Mouse (Mus musculus): Measurements from ENCODE around the gene Olfr92. TPM values are rescaled to one million over a fixed set of nuclear protein-coding genes. Genes with fewer than 3 reads are reported as not detected.

The Olfr92 gene
- polyA plus RNA-seq, 1 experiment from 2014 or later, result not detected

Other genes starting within 250 kb of the Olfr92 start
- gene Trim40, start 230.0 kb downstream of the Olfr92 start, polyA plus RNA-seq (2015; fragmentation: Nextera tagmentation; extraction: Ambion mirVana), result not detected in 2 replicates
- gene Trim31, start 222.0 kb downstream of the Olfr92 start, polyA plus RNA-seq (2015; fragmentation: Nextera tagmentation; extraction: Ambion mirVana), result not detected in 2 replicates
- 0.69 and 1.3 TPM in 2 replicates for gene Rnf39, start 177.2 kb downstream of the Olfr92 start, polyA plus RNA-seq (2015; fragmentation: Nextera tagmentation; extraction: Ambion mirVana)
- gene Ppp1r11, start 168.3 kb downstream of the Olfr92 start, polyA plus RNA-seq (2015; fragmentation: Nextera tagmentation; extraction: Ambion mirVana), result 163 and 169 TPM in 2 replicates
- 66.4 and 67.7 TPM in 2 replicates for gene Znrd1, start 161.5 kb downstream of the Olfr92 start, polyA plus RNA-seq (2015; fragmentation: Nextera tagmentation; extraction: Ambion mirVana)
- 5.7 and 6.3 TPM in 2 replicates for gene Znrd1as, start 161.5 kb downstream of the Olfr92 start, polyA plus RNA-seq (2015; fragmentation: Nextera tagmentation; extraction: Ambion mirVana)
- gene 2410137M14Rik, start 138.9 kb downstream of the Olfr92 start, polyA plus RNA-seq (2015; fragmentation: Nextera tagmentation; extraction: Ambion mirVana), result 0.47 TPM in 1 of 2 replicates, not detected in the other
- gene H2-M5, start 130.6 kb downstream of the Olfr92 start, polyA plus RNA-seq (2015; fragmentation: Nextera tagmentation; extraction: Ambion mirVana), result 2.7 and 2.8 TPM in 2 replicates
- 270 and 287 TPM in 2 replicates for gene Zfp57, start 118.9 kb downstream of the Olfr92 start, polyA plus RNA-seq (2015; fragmentation: Nextera tagmentation; extraction: Ambion mirVana)
- 1.3 and 2.1 TPM in 2 replicates for gene Mog, start 96.7 kb downstream of the Olfr92 start, polyA plus RNA-seq (2015; fragmentation: Nextera tagmentation; extraction: Ambion mirVana)
- 55.6 and 57.0 TPM in 2 replicates for gene Gabbr1, start 74.1 kb downstream of the Olfr92 start, polyA plus RNA-seq (2015; fragmentation: Nextera tagmentation; extraction: Ambion mirVana)
- gene Olfr90, start 31.6 kb downstream of the Olfr92 start, polyA plus RNA-seq (2015; fragmentation: Nextera tagmentation; extraction: Ambion mirVana), result not detected in 2 replicates
- gene Olfr91, start 21.8 kb downstream of the Olfr92 start, polyA plus RNA-seq (2015; fragmentation: Nextera tagmentation; extraction: Ambion mirVana), result not detected in 2 replicates
- not detected in 2 replicates for gene Olfr93, start 41.4 kb upstream of the Olfr92 start, polyA plus RNA-seq (2015; fragmentation: Nextera tagmentation; extraction: Ambion mirVana)
- not detected in 2 replicates for gene Ubd, start 73.8 kb upstream of the Olfr92 start, polyA plus RNA-seq (2015; fragmentation: Nextera tagmentation; extraction: Ambion mirVana)
- gene Olfr94, start 80.9 kb upstream of the Olfr92 start, polyA plus RNA-seq (2015; fragmentation: Nextera tagmentation; extraction: Ambion mirVana), result not detected in 2 replicates
- gene Olfr95, start 93.0 kb upstream of the Olfr92 start, polyA plus RNA-seq (2015; fragmentation: Nextera tagmentation; extraction: Ambion mirVana), result not detected in 2 replicates
- not detected in 2 replicates for gene Olfr96, start 100.1 kb upstream of the Olfr92 start, polyA plus RNA-seq (2015; fragmentation: Nextera tagmentation; extraction: Ambion mirVana)
- gene Olfr97, start 117.2 kb upstream of the Olfr92 start, polyA plus RNA-seq (2015; fragmentation: Nextera tagmentation; extraction: Ambion mirVana), result not detected in 2 replicates
- not detected in 2 replicates for gene Olfr98, start 143.7 kb upstream of the Olfr92 start, polyA plus RNA-seq (2015; fragmentation: Nextera tagmentation; extraction: Ambion mirVana)
- gene H2-M3, start 150.1 kb upstream of the Olfr92 start, polyA plus RNA-seq (2015; fragmentation: Nextera tagmentation; extraction: Ambion mirVana), result 1.1 TPM in 2 replicates
- gene Olfr99, start 163.4 kb upstream of the Olfr92 start, polyA plus RNA-seq (2015; fragmentation: Nextera tagmentation; extraction: Ambion mirVana), result 0.14 TPM in 1 of 2 replicates, not detected in the other
- not detected in 2 replicates for gene Olfr101, start 184.2 kb upstream of the Olfr92 start, polyA plus RNA-seq (2015; fragmentation: Nextera tagmentation; extraction: Ambion mirVana)
- gene Olfr102, start 197.0 kb upstream of the Olfr92 start, polyA plus RNA-seq (2015; fragmentation: Nextera tagmentation; extraction: Ambion mirVana), result not detected in 2 replicates
- not detected in 2 replicates for gene Olfr103, start 219.6 kb upstream of the Olfr92 start, polyA plus RNA-seq (2015; fragmentation: Nextera tagmentation; extraction: Ambion mirVana)
- gene Olfr104-ps, start 239.5 kb upstream of the Olfr92 start, polyA plus RNA-seq (2015; fragmentation: Nextera tagmentation; extraction: Ambion mirVana), result not detected in 2 replicates